Mouse (Mus musculus) megakaryocyte, embryonic 14.5 days (primary cell): ENCODE measurements around the gene Tram2. TPM values are rescaled to one million over a fixed set of nuclear protein-coding genes. Genes with fewer than 3 reads are reported as not detected.

ENCODE experiments used
- H3K27me3 ChIP-seq: replicated peaks from 2 replicates; pipeline ENCODE3; 2012; ENCODE audit warnings: inconsistent platforms
- H3K36me3 ChIP-seq: replicated peaks from 2 replicates; pipeline ENCODE3; 2012; ENCODE audit warnings: low read length, inconsistent platforms, mixed read lengths
- H3K4me1 ChIP-seq: 2 replicates; pipeline ENCODE4 v1.6.1; 2012; ENCODE audit warnings: inconsistent platforms
- H3K4me3 ChIP-seq: replicated peaks from 2 replicates; pipeline ENCODE3; 2012; ENCODE audit warnings: moderate library complexity, mild to moderate bottlenecking, inconsistent platforms
- H3K9me3 ChIP-seq: 2 replicates; pipeline ENCODE4 v1.6.1; 2012; ENCODE audit warnings: inconsistent platforms
- FLI1 ChIP-seq: IDR thresholded peaks from 2 replicates; pipeline ENCODE4 v1.6.1; 2012; ENCODE audit warnings: low read length, inconsistent platforms, mixed read lengths
- GATA1 ChIP-seq: IDR thresholded peaks from 3 replicates; pipeline ENCODE4 v1.6.1; 2012; ENCODE audit warnings: mixed read lengths, low read length, inconsistent platforms, borderline replicate concordance
- polyA plus RNA-seq: library from polyadenylated mRNA; stranded (reverse); fragments of >175 nt; gene quantifications from 2 replicates; pipeline ENCODE4 v1.2.3, GENCODE M21; 2012; ENCODE audit warnings: low replicate concordance; ENCODE audit not compliant: insufficient read depth

Tram2 gene
- polyA plus RNA-seq, 1 experiment: 0.22 TPM

DNA sequence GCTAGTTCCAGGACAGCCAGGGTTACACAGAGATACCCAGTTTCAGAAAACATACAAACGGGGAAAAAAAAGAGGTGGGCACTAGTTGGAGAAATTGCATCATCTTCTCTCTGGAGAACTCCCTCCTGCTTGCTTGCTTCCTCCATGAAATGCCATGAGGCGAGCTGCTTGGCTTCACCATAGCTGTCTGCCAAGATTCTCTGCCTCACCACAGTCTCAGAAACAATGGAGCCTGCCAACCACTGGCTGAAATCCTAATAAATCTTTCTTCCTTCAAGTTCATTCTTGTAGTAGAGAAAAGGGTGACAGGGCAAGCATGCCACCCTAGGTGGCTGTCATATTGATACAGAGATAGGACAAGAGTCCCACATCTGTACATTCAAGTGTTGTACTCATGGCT is 5.6 kb upstream of the Tram2 start:
- H3K9me3 ChIP-seq: peaks cover 8% of the 10 kb centered on the region
- no peak overlapping the region for H3K4me3 ChIP-seq
- H3K27me3 ChIP-seq: peaks cover 2% of the 10 kb centered on the region
- H3K4me1 ChIP-seq: peaks cover 17% of the 10 kb centered on the region
- no peaks in the 10 kb centered on the region for H3K36me3 ChIP-seq
- TF ChIP-seq GATA1: no peak
- TF ChIP-seq FLI1: no peak

DNA sequence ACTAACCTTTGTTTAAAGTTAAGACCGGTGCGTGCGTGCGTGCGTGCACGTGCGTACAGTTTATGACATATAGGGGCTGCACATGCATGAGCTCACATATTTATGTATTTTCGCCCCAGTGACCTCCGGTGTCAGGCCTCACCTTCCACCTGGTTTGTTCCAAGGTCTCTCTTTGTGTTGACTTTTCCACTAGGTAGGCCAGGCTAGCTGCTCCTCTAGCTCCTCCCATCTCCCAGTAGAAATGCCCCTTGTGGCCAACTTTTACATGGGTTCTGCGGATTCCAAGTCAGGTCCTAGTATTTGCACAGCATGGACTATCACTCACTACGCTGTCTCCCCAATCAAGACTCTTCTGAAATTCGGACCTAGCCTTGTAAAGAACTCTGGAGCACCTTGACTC is 1.3 kb upstream of the Tram2 start:
- H3K36me3 ChIP-seq: no peaks in the 10 kb centered on the region
- peaks cover 18% of the 10 kb centered on the region for H3K27me3 ChIP-seq
- peaks cover 8% of the 10 kb centered on the region for H3K9me3 ChIP-seq
- TF ChIP-seq FLI1: no peak
- TF ChIP-seq GATA1: no peak
- no peak overlapping the region for H3K4me3 ChIP-seq
- peaks cover 43% of the 10 kb centered on the region for H3K4me1 ChIP-seq

DNA sequence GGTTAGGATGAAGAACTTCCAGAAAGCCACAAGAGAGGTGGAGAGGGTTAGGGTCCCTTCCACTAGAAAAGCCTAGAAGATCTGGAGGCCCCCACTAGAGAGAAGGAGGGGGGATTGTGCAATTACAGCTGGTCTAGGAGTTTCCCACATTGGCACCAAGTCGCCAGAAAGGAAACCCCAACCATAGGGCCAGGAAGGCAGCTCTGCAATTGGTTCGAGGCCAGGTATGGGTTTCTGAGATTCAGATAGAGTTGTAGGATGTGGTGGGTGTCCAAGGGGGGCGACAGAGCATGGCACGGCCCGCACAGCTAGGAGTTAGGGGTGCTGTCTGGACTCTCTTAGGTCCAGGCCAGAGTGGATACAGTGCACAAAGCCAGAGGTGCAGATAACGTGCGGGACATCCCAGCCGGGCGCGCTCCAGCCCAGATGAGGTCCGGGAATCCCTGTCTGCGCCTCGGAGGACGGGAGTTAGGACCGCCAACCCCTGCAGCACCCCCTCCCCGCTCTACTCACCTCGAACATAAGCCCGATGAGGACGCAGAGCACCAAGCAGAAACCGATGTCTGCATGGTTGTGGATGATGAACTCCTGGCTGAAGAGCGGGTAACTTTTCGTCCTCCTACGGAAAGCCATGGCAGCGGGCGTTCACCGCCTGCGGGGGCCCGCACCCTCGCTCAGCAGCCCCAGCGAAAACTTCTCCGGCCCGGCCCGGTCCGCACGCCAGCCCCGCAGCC is 381 bp downstream of the Tram2 start:
- Histone ChIP-seq H3K4me1 (peaks cover 44% of the 10 kb centered on the region), H3K27me3 (peaks cover 18% of the 10 kb centered on the region), H3K4me3 (peak overlapping the region; percentile 98), H3K9me3 (peaks cover 3% of the 10 kb centered on the region), H3K36me3 (no peaks in the 10 kb centered on the region)
- TF ChIP-seq FLI1: no peak
- TF ChIP-seq GATA1: no peak

DNA sequence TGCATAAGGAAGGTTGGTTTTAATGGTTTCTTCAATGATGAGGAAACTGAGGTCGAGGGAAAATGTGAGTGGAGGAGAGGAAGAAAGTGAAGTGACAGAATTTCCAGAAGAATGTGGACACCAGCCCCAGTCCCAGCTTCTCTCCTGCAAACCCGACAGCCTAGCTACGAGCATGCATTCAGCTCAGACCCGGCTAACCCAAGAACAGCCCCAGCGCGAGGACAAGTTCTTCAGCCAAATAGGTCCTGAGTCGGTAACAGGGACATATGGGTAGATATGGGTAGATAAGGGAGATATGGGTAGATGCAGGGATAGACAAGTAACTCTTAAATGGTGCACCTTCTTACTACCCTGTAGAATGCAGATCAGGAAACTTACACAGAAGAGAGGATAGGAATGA is 1.4 kb downstream of the Tram2 start:
- no peaks in the 10 kb centered on the region for H3K9me3 ChIP-seq
- no peaks in the 10 kb centered on the region for H3K36me3 ChIP-seq
- TF ChIP-seq GATA1 (no peak), FLI1 (no peak)
- H3K4me3 ChIP-seq: peak overlapping the region; percentile 98
- peaks cover 44% of the 10 kb centered on the region for H3K4me1 ChIP-seq
- peaks cover 16% of the 10 kb centered on the region for H3K27me3 ChIP-seq

DNA sequence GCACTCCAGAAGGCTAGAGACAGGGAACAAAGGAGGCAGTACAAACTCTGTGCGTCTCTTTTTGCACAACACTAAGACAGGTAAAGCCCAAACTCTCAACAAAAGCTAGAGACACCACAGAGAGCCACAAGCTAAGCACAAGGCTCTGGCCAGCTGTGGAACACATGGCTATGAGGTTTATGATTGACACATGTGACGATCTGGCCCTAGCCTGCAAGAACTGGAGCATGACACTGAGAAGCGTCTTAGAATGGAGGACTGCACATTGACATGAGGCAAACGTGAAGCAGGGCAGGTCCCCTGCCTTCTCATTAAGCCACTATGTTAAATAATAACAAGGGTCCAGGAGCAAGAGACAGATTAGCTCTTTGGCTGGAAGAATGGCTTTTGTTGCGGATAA is 1.8 kb downstream of the Tram2 start:
- Histone ChIP-seq H3K4me1 (peaks cover 44% of the 10 kb centered on the region), H3K4me3 (peak overlapping the region; percentile 26), H3K27me3 (peaks cover 16% of the 10 kb centered on the region), H3K36me3 (no peaks in the 10 kb centered on the region), H3K9me3 (no peaks in the 10 kb centered on the region)
- TF ChIP-seq FLI1: no peak
- no peak for TF ChIP-seq GATA1

GRCm38 (mm10) chr1:21075986-21076495 is 3.0 kb downstream of the Tram2 start:
- Histone ChIP-seq H3K4me1 (peaks cover 48% of the 10 kb centered on the region), H3K36me3 (no peaks in the 10 kb centered on the region), H3K9me3 (no peaks in the 10 kb centered on the region), H3K4me3 (peak overlapping the region; percentile 46), H3K27me3 (peaks cover 16% of the 10 kb centered on the region)
- no peak for TF ChIP-seq FLI1
- no peak for TF ChIP-seq GATA1

- no peak overlapping the region for H3K4me3 ChIP-seq
- H3K9me3 ChIP-seq: no peaks in the 10 kb centered on the region
- peaks cover 16% of the 10 kb centered on the region for H3K27me3 ChIP-seq
- TF ChIP-seq GATA1 (no peak), FLI1 (no peak)
- H3K4me1 ChIP-seq: peaks cover 59% of the 10 kb centered on the region
- H3K36me3 ChIP-seq: no peaks in the 10 kb centered on the region
Measured at GRCm38 (mm10) chr1:21074231-21074630, 4.8 kb downstream of the Tram2 start.

DNA sequence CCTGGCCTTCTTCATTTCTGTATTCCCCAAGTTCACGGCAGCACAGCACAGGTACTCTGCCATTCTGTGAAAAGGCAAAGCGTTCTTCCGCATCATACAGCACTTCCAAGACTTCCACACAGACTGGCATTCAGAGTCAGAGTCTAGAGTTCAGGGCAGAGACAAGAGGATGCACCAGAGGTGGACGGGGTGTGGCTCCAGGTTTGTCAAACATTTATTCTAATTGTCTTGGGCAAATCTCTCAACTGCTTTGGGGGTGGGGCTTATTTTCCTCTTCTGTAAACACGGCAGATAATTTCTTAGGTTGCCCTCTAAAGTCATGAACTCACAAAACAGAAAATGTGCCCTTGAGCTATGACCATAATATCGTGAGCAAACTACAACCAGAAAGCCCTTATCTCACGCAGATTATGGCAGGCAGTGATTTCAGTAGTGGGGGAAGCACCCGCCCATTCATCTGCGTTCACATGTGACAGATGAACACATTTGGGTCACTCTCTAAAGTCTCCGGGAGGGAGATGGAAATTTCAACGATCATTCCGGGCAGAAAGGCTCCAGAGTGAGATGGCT is 6.1 kb downstream of the Tram2 start:
- Histone ChIP-seq H3K4me3 (no peak overlapping the region), H3K27me3 (peaks cover 10% of the 10 kb centered on the region), H3K36me3 (no peaks in the 10 kb centered on the region), H3K9me3 (no peaks in the 10 kb centered on the region), H3K4me1 (peaks cover 60% of the 10 kb centered on the region)
- TF ChIP-seq FLI1: no peak
- TF ChIP-seq GATA1: no peak

DNA sequence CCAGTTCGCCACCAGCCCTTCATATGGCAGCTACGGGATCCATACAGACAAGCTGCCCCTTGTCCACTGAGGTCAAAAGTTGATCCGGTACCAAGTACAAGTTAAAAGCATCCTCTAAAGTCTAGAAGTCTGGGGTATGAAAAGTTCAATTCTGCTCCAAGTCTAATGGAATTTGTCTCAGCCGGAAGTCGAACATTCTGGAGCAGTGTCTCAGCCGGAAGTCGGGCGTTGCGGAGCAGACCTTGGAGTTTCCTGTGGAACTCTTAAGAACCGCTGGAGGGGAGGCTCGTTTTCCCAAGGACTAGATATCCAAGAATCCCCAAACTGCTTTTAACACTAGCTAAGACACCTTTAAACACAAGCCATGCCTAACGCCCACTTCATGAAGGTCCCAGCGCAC is 8.4 kb downstream of the Tram2 start:
- TF ChIP-seq FLI1 (no peak), GATA1 (no peak)
- no peak overlapping the region for H3K4me3 ChIP-seq
- peaks cover 12% of the 10 kb centered on the region for H3K9me3 ChIP-seq
- peaks cover 46% of the 10 kb centered on the region for H3K4me1 ChIP-seq
- peaks cover 11% of the 10 kb centered on the region for H3K36me3 ChIP-seq
- no peaks in the 10 kb centered on the region for H3K27me3 ChIP-seq

GRCm38 (mm10) chr1:21069830-21070522 is 9.1 kb downstream of the Tram2 start:
- peaks cover 47% of the 10 kb centered on the region for H3K4me1 ChIP-seq
- H3K36me3 ChIP-seq: peaks cover 11% of the 10 kb centered on the region
- no peaks in the 10 kb centered on the region for H3K27me3 ChIP-seq
- TF ChIP-seq GATA1 (no peak), FLI1 (no peak)
- H3K9me3 ChIP-seq: peaks cover 12% of the 10 kb centered on the region
- H3K4me3 ChIP-seq: no peak overlapping the region
